Mouse (Mus musculus) lung, postnatal 0 days (tissue): ENCODE results near the gene Atp2a1.
A peak's percentile ranks its signal among the peaks of the same experiment; 100 is the strongest.

Experiments
- CTCF ChIP-seq: IDR thresholded peaks from 2 replicates; pipeline ENCODE4 v1.5.1; 2016; ENCODE audit warnings: antibody characterized with exemption, mild to moderate bottlenecking
- EP300 ChIP-seq: IDR thresholded peaks from 2 replicates; pipeline ENCODE4 v1.6.1; 2016; ENCODE audit warnings: antibody characterized with exemption, mild to moderate bottlenecking, control low read depth

DNA sequence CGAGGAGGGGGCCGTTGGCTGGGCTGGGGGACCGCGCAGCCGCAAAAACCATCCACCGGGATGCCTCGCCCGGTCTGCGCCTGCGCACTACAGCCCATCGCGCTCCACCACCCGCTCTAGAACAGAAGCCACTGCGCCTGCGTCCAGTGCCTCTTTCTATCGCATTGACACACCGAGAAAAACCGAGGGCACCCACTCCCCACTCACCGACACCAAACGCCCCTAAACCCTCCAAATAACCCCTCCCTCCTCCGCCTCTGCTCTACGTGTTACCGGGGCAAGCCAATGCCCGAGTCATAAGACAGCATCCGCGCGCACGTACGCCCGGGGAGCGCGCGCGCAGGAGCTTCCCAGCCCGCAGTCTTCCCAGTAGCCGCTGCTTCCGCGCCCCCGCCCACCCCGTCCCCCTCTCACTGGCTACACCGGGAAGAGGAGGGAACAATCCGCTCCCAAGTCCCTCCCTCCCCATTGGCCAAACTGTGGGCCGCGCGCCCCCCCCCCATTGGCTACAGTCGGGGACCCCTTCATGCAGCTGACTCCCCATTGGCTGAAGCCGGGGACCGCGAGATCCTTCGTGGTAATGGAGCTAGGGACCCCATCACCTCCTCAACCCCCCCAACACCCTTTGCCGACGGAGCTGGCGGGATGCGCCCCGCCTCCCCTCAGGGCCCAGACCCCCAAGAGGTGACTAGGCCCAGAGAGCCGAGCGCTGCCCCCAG, 39.3 kb upstream of the Atp2a1 start:
- TF ChIP-seq CTCF (no peak), EP300 (peak; percentile 32; the same call in 1 of the 2 replicates)
